Mouse (Mus musculus) thymus, postnatal 36 days (tissue): Measurements from ENCODE around the gene Tbx10.
"Not testable (repeated sequence)": the region's sequence is repeated elsewhere in the genome, so short reads cannot be mapped to it uniquely, and the experiment has no call there.

Experiments
- DNase-seq, 2 experiments: peaks; one replicate each; pipeline ENCODE4 v3.0.0; 2022; ENCODE audit warnings: mixed read lengths in 2 of 2

The Tbx10 gene

GRCm38 (mm10) chr19:4005091-4005490 lies 12.5 kb downstream of the Tbx10 start:
- DNase-seq: no peak

GRCm38 (mm10) chr19:4005971-4006370 lies 13.4 kb downstream of the Tbx10 start:
- no peak for DNase-seq

- DNase-seq: no peak
Measured at GRCm38 (mm10) chr19:4011086-4011485, 18.5 kb downstream of the Tbx10 start.

GRCm38 (mm10) chr19:4012432-4013022 lies 20.0 kb downstream of the Tbx10 start, which contains the start of gene Ndufv1:
Ndufv1 (minus strand) TSS chr19:4012806.
- DNase-seq: peak; percentile 91 to 96

- DNase-seq: peak in 1 of 2 experiments; percentile 24
Measured at GRCm38 (mm10) chr19:4013066-4013465, 20.5 kb downstream of the Tbx10 start.

- no peak for DNase-seq
Measured at GRCm38 (mm10) chr19:4014802-4015201, 22.2 kb downstream of the Tbx10 start.

GRCm38 (mm10) chr19:4015635-4016034 lies 23.1 kb downstream of the Tbx10 start:
- no peak for DNase-seq

- no peak for DNase-seq
Measured at GRCm38 (mm10) chr19:4017921-4018587, 25.5 kb downstream of the Tbx10 start.

- peak; percentile 55 to 56 for DNase-seq
Measured at GRCm38 (mm10) chr19:4018743-4019583, 26.4 kb downstream of the Tbx10 start.

GRCm38 (mm10) chr19:4023185-4023584 lies 30.6 kb downstream of the Tbx10 start:
- DNase-seq: no peak

- DNase-seq: no peak
Measured at GRCm38 (mm10) chr19:4027576-4027975, 35.0 kb downstream of the Tbx10 start.

- DNase-seq: no peak
Measured at GRCm38 (mm10) chr19:4032668-4033067, 40.1 kb downstream of the Tbx10 start.

- DNase-seq: no peak
Measured at GRCm38 (mm10) chr19:4033298-4033697, 40.7 kb downstream of the Tbx10 start.

GRCm38 (mm10) chr19:4033742-4034141 lies 41.2 kb downstream of the Tbx10 start:
- DNase-seq: no peak

GRCm38 (mm10) chr19:4036327-4037045 lies 43.9 kb downstream of the Tbx10 start:
- DNase-seq: no peak

- DNase-seq: not testable (repeated sequence)
Measured at GRCm38 (mm10) chr19:4037154-4037787, 44.7 kb downstream of the Tbx10 start.

- DNase-seq: peak; percentile 87 to 90
Measured at GRCm38 (mm10) chr19:4037788-4038232, 45.3 kb downstream of the Tbx10 start, which contains the start of gene Gstp1. Gstp1 (minus strand) TSS chr19:4037985.

- not testable (repeated sequence) for DNase-seq
Measured at GRCm38 (mm10) chr19:4040941-4041340, 48.4 kb downstream of the Tbx10 start.

- not testable (repeated sequence) for DNase-seq
Measured at GRCm38 (mm10) chr19:4041500-4041899, 48.9 kb downstream of the Tbx10 start.

GRCm38 (mm10) chr19:4042124-4042523 lies 49.6 kb downstream of the Tbx10 start:
- DNase-seq: no peak

- not testable (repeated sequence) for DNase-seq
Measured at GRCm38 (mm10) chr19:4044109-4044508, 51.6 kb downstream of the Tbx10 start.
